Mouse (Mus musculus) E14TG2a.4 (cell line): ENCODE results near the gene Uba52.
"Not testable (repeated sequence)": the region's sequence is repeated elsewhere in the genome, so short reads cannot be mapped to it uniquely, and the experiment has no call there.

Experiments
- H3K27me3 ChIP-seq: 2 replicates; pipeline ENCODE4 v1.6.1; 2014; ENCODE audit warnings: low read length, control low read depth; ENCODE audit not compliant: insufficient read depth
- H3K36me3 ChIP-seq: 2 replicates; pipeline ENCODE4 v1.6.1; 2014; ENCODE audit warnings: low read length, control low read depth; ENCODE audit not compliant: insufficient read depth
- H3K4me1 ChIP-seq: replicated peaks from 2 replicates; pipeline ENCODE4 v1.6.1; 2014; ENCODE audit warnings: low read depth, low read length, control low read depth
- H3K4me3 ChIP-seq: replicated peaks from 2 replicates; pipeline ENCODE4 v1.5.1; 2014; ENCODE audit warnings: mild to moderate bottlenecking, low read length
- H3K9me3 ChIP-seq: 2 replicates; pipeline ENCODE4 v1.6.1; 2014; ENCODE audit warnings: low read length, control low read depth
- CTCF ChIP-seq: conservative IDR thresholded peaks from 2 replicates; pipeline ENCODE4 v1.5.1; 2014; ENCODE audit warnings: low read length
- NANOG ChIP-seq: IDR thresholded peaks from 2 replicates; pipeline ENCODE4 v1.6.1; 2014; ENCODE audit warnings: borderline replicate concordance, low read length, mixed read lengths
- POU5F1 ChIP-seq: IDR thresholded peaks from 2 replicates; pipeline ENCODE4 v1.6.1; 2014; ENCODE audit warnings: low read length, borderline replicate concordance

The Uba52 gene

GRCm38 (mm10) chr8:70527111-70527511 is 16.5 kb upstream of the Uba52 start:
- peaks cover 31% of the 10 kb centered on the region for H3K36me3 ChIP-seq
- H3K9me3 ChIP-seq: no peaks in the 10 kb centered on the region
- TF ChIP-seq NANOG (no peak), POU5F1 (no peak), CTCF (no peak)
- peaks cover 65% of the 10 kb centered on the region for H3K4me1 ChIP-seq
- peak overlapping the region; percentile 84 for H3K4me3 ChIP-seq
- H3K27me3 ChIP-seq: no peaks in the 10 kb centered on the region

GRCm38 (mm10) chr8:70522592-70523403 is 12.2 kb upstream of the Uba52 start:
- Histone ChIP-seq H3K9me3 (no peaks in the 10 kb centered on the region), H3K36me3 (peaks cover 29% of the 10 kb centered on the region), H3K4me1 (peaks cover 65% of the 10 kb centered on the region), H3K27me3 (no peaks in the 10 kb centered on the region), H3K4me3 (peak overlapping the region; percentile 87)
- TF ChIP-seq CTCF (0 out of 2 replicates have a peak, but pooled peaks have one; percentile 10), POU5F1 (no peak)

GRCm38 (mm10) chr8:70519606-70520005 is 9.0 kb upstream of the Uba52 start:
- Histone ChIP-seq H3K27me3 (no peaks in the 10 kb centered on the region), H3K4me3 (no peak overlapping the region), H3K9me3 (no peaks in the 10 kb centered on the region), H3K36me3 (peaks cover 58% of the 10 kb centered on the region), H3K4me1 (peaks cover 72% of the 10 kb centered on the region)
- no peak for TF ChIP-seq CTCF
- no peak for TF ChIP-seq NANOG
- no peak for TF ChIP-seq POU5F1

GRCm38 (mm10) chr8:70519043-70519442 is 8.4 kb upstream of the Uba52 start:
- Histone ChIP-seq H3K4me3 (no peak overlapping the region), H3K4me1 (peaks cover 73% of the 10 kb centered on the region), H3K9me3 (no peaks in the 10 kb centered on the region), H3K36me3 (peaks cover 63% of the 10 kb centered on the region), H3K27me3 (no peaks in the 10 kb centered on the region)
- TF ChIP-seq POU5F1 (no peak), NANOG (no peak), CTCF (no peak)

DNA sequence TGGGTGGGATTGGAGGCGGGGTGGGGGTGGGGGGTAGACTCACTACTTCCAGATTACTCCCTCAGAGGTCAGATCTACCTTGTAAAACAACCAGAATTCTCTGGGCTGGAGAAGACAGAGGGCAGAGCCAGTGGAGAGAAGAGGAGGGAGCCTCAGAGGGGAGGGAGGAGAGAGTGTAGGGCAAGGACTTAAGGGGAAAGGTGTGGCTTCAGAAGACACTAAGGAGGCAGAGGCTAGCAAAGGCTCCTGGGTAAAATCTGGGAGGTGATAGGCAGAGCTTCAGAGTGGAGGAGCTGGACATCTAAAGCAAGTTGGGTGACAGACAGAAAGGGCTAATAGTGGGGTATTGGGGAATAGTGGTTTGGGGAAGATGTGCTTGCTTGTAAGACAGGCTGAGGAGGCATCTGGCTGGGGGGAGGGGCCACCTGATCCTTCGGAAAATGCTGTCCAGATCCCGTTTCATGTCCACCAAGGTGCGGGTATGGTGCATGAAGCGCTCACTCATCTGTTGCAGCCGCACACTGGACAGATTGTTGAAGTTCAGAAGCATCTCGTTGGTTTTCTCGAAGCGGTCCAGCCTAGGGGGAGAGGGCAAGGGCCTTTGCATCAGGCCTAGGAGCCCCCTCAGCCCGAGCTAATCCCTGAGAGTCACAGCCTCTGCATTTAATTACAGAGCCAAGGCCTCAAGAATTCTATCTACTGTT is 7.5 kb upstream of the Uba52 start:
- peak overlapping the region; percentile 2; the same call in 1 of the 2 replicates for H3K4me3 ChIP-seq
- H3K27me3 ChIP-seq: no peaks in the 10 kb centered on the region
- H3K36me3 ChIP-seq: peaks cover 73% of the 10 kb centered on the region
- H3K9me3 ChIP-seq: no peaks in the 10 kb centered on the region
- peaks cover 76% of the 10 kb centered on the region for H3K4me1 ChIP-seq
- no peak for TF ChIP-seq NANOG
- no peak for TF ChIP-seq POU5F1
- no peak for TF ChIP-seq CTCF

GRCm38 (mm10) chr8:70513441-70513840 is 2.8 kb upstream of the Uba52 start:
- H3K9me3 ChIP-seq: no peaks in the 10 kb centered on the region

GRCm38 (mm10) chr8:70512253-70512903 is 1.8 kb upstream of the Uba52 start:
- H3K9me3 ChIP-seq: no peaks in the 10 kb centered on the region
- TF ChIP-seq POU5F1 (no peak), CTCF (no peak), NANOG (no peak)
- no peaks in the 10 kb centered on the region for H3K27me3 ChIP-seq
- 0 out of 2 replicates have a peak overlapping the region, but pooled peaks have one; percentile 97 for H3K4me3 ChIP-seq
- H3K36me3 ChIP-seq: peaks cover 81% of the 10 kb centered on the region
- H3K4me1 ChIP-seq: peaks cover 71% of the 10 kb centered on the region

More at GRCm38 (mm10) chr8:70513441-70513840, 2.8 kb upstream of the Uba52 start:
- Histone ChIP-seq H3K4me3 (no peak overlapping the region), H3K4me1 (peaks cover 72% of the 10 kb centered on the region), H3K36me3 (peaks cover 80% of the 10 kb centered on the region), H3K27me3 (no peaks in the 10 kb centered on the region)
- no peak for TF ChIP-seq CTCF
- TF ChIP-seq NANOG: no peak
- TF ChIP-seq POU5F1: no peak

DNA sequence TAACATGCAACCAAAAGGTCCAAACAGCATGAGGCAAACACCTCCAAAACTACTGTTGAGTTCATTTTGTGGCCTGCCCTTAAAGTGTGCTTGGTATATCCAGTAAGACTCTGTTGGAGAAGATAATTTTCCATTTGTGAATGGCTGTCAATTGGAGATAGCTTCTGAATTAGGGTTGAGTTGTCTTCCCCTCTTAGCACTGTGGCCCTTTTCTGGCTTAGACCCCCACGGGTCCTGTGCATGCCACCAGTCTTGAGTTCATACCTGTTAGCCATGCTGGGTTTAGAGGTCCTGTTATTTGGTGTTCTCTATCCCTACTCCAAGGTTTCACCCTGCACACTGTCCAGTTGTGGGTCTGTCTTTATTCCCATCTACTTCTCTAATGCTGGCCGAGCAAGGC is 1.2 kb upstream of the Uba52 start:
- no peak for TF ChIP-seq NANOG
- TF ChIP-seq POU5F1: no peak
- no peak for TF ChIP-seq CTCF
- Histone ChIP-seq H3K9me3 (no peaks in the 10 kb centered on the region), H3K4me3 (peak overlapping the region; percentile 97), H3K27me3 (no peaks in the 10 kb centered on the region), H3K36me3 (peaks cover 79% of the 10 kb centered on the region), H3K4me1 (peaks cover 73% of the 10 kb centered on the region)

DNA sequence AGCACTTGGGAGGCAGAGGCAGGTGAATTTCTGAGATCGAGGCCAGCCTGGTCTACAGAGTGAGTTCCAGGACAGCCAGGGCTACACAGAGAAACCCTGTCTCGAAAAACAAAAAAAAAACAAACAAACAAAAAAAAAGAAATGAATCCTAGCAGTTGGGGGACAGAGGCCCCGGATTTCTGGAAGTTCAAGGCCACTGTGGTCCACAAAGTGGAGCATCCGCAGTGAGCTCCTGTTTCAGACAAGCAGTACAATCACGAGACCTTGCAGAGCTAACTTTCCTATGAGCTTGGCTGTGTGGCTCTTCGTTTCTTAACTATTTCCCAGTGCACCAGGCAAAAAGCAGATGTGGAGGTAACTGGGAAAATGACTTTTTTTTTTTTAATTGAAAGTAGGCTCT is 573 bp upstream of the Uba52 start:
- H3K9me3 ChIP-seq, H3K27me3 ChIP-seq: not testable (repeated sequence)
- H3K36me3 ChIP-seq: peaks cover 73% of the 10 kb centered on the region
- peak overlapping the region; percentile 97 for H3K4me3 ChIP-seq
- H3K4me1 ChIP-seq: peaks cover 68% of the 10 kb centered on the region
